Mouse (Mus musculus) C2C12 (cell line): ENCODE results near the gene Syf2. TPM values are rescaled to one million over a fixed set of nuclear protein-coding genes. Genes with fewer than 3 reads are reported as not detected.
A peak's percentile ranks its signal among the peaks of the same experiment; 100 is the strongest.

ENCODE experiments used
- H3K27me3 ChIP-seq: one replicate; pipeline ENCODE4 v1.6.1; 2011; ENCODE audit not compliant: control insufficient read depth, insufficient read depth, insufficient read length
- H3K36me3 ChIP-seq: one replicate; pipeline ENCODE4 v1.6.1; 2011; ENCODE audit not compliant: control insufficient read depth, insufficient read depth
- H3K4me3 ChIP-seq: one replicate; pipeline ENCODE4 v1.5.1; 2011; ENCODE audit warnings: mild to moderate bottlenecking, control low read depth; ENCODE audit not compliant: poor library complexity, insufficient read depth, severe bottlenecking
- H3K79me2 ChIP-seq: one replicate; pipeline ENCODE4 v1.6.1; 2011; ENCODE audit not compliant: control insufficient read depth, insufficient read depth
- H3K79me3 ChIP-seq: one replicate; pipeline ENCODE4 v1.6.1; 2011; ENCODE audit warnings: low read depth, control low read depth
- H3ac ChIP-seq: one replicate; pipeline ENCODE3; 2011; ENCODE audit warnings: low read depth; ENCODE audit not compliant: control insufficient read depth, insufficient read length
- CEBPB ChIP-seq: IDR thresholded peaks from one replicate; pipeline ENCODE4 v1.6.1; 2011; ENCODE audit warnings: low read depth, mild to moderate bottlenecking, control low read depth, moderate library complexity
- CTCF ChIP-seq: IDR thresholded peaks from one replicate; pipeline ENCODE4 v1.5.1; 2011; ENCODE audit not compliant: control insufficient read depth, insufficient read depth, insufficient read length
- FOSL1 ChIP-seq: IDR thresholded peaks from one replicate; pipeline ENCODE4 v1.8.0; 2011; ENCODE audit warnings: mild to moderate bottlenecking, low read length; ENCODE audit not compliant: poor library complexity, insufficient read depth, severe bottlenecking
- MAX ChIP-seq: IDR thresholded peaks from one replicate; pipeline ENCODE4 v1.6.1; 2011; ENCODE audit warnings: mild to moderate bottlenecking, control low read depth
- MYOD1 ChIP-seq: IDR thresholded peaks from one replicate; pipeline ENCODE4 v1.6.1; 2011; ENCODE audit warnings: low read depth; ENCODE audit not compliant: control insufficient read depth, insufficient read length
- MYOG ChIP-seq: IDR thresholded peaks from one replicate; pipeline ENCODE4 v1.6.1; 2011; ENCODE audit not compliant: control insufficient read depth, insufficient read length; ENCODE audit errors: extremely low read depth
- USF1 ChIP-seq: IDR thresholded peaks from one replicate; pipeline ENCODE4 v1.6.1; 2011; ENCODE audit warnings: low read depth, mild to moderate bottlenecking, control low read depth, moderate library complexity
- long read RNA-seq, 2 experiments: library from polyadenylated mRNA; unstranded; transcript quantifications; one replicate each; pipeline ENCODE4 v2.0.0; 2019 to 2020
- polyA plus RNA-seq: library from polyadenylated mRNA; unstranded; fragments of >200 nt; fragmentation: generic; extraction: Trizol; gene quantifications from one replicate; pipeline ENCODE4 v1.2.1, GENCODE M21; 2012; ENCODE audit warnings: missing spikeins

Gene Syf2
- polyA plus RNA-seq, result 48.6 TPM
- long read RNA-seq, experiment 1, transcript Syf2-201 (7 exons, 1,369 nt), result major isoform, 88 of 96 reads
- long read RNA-seq, experiment 1, partial matches to known transcripts, result 3 of 96 reads
- long read RNA-seq, experiment 1, other reads (novel, unspliced or antisense), result 5 of 96 reads
- long read RNA-seq, experiment 2, transcript Syf2-201 (7 exons, 1,369 nt), result major isoform, 82 of 87 reads
- long read RNA-seq, experiment 2, partial matches to known transcripts, result 0 of 87 reads
- long read RNA-seq, experiment 2, other reads (novel, unspliced or antisense), result 5 of 87 reads

DNA sequence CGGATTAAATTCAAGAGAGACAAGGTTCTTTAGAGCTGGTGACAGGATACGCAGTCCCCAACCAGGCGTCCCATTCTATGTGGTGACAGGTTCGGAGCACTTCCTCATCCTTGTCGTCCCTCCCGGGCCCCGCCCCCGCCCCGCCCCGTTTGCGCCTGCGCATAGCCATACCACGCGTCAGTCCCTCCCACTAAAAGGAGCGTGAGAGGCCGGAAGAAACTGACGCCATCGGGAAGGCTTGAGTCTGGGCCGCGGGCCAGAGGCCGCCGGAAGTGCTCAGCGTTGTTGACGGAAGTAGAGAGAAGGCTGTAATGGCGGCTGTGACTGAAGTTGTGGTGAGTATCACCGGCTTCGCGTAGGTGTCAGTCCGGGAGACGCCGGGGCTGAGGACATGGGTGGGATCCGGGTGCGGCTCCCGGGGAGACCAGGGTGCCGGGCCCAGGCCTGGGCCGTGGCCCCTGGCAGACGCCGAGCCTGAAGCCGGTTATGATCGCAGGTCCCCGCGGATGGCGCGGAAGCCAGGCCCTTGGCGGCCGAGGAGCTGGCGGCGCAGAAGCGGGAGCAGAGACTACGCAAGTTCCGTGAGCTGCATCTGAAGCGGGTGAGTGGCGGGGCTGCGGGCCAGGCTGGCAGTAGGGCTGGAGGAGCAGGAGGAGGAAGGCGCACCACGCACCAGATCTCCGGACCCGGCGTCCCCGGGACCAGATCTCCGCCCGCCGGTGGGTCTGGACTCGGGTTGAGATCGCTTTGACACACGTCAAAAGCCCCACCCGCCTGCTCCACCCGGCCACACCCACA, at the start of gene Syf2:
Syf2 (plus strand) TSS at position 215 of the 798 bp plus-strand sequence.
- Histone ChIP-seq H3K79me2 (peaks cover 41% of the 10 kb centered on the region), H3K27me3 (no peaks in the 10 kb centered on the region), H3K36me3 (peaks cover 49% of the 10 kb centered on the region), H3K4me3 (peak within 1 kb of the TSS; percentile 90), H3ac (peak within 1 kb of the TSS; percentile 94), H3K79me3 (peaks cover 11% of the 10 kb centered on the region)
- TF ChIP-seq MYOD1, result no peak
- peak; percentile 58 for TF ChIP-seq MAX

DNA sequence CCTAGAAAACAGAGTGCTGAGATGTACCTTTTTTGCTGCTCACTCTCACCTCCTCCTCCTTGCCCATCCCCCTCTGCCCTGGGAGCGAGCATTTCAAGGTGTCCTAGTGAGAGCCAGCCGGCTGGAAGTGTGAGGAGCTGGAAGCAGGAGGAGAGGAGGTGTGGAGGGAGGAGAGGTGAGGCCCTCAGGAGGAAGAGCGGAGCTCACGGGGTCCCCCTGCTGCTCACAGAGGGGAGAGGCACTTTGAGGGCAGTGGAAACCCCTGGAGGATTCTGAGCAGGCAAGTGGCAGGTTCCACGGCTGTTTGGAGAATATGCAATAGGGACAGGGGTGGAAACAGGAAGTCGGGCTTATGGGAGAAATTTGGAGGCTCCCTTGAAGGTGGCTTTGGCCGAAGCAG, 47.4 kb upstream of the Syf2 start:
- no peaks in the 10 kb centered on the region for H3K36me3 ChIP-seq
- H3K79me2 ChIP-seq, result no peaks in the 10 kb centered on the region
- no peak overlapping the region for H3ac ChIP-seq
- no peak overlapping the region for H3K4me3 ChIP-seq
- H3K79me3 ChIP-seq, result no peaks in the 10 kb centered on the region
- H3K27me3 ChIP-seq, result no peaks in the 10 kb centered on the region
- TF ChIP-seq MYOD1 (no peak), CTCF (peak; percentile 75), USF1 (no peak)

DNA sequence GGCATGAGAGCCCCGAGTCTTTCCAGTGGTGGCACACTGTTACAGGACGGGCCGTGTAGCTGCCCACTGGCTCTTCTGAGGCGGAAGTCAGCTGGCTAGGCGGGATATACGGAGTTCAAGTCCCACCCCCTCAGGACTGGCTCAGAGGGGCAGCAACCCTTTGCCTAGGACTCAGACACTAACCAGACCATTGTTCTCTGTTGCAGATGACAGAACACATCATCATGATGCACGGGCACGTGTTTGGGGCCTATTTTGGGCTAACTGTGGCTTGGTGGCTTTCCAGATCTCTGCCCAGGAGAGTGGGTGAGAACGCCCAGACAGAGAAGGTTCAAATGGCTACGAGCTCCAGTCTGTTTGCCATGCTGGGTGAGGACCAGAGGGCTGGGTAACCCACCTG, 46.9 kb upstream of the Syf2 start:
- no peaks in the 10 kb centered on the region for H3K79me3 ChIP-seq
- TF ChIP-seq MAX, result peak; percentile 27
- peak; percentile 57 for TF ChIP-seq USF1
- no peak for TF ChIP-seq CEBPB
- no peak for TF ChIP-seq FOSL1
- peak; percentile 19 for TF ChIP-seq MYOD1
- H3K4me3 ChIP-seq, result no peak overlapping the region
- no peaks in the 10 kb centered on the region for H3K27me3 ChIP-seq
- H3K79me2 ChIP-seq, result no peaks in the 10 kb centered on the region
- no peaks in the 10 kb centered on the region for H3K36me3 ChIP-seq
- H3ac ChIP-seq, result no peak overlapping the region

DNA sequence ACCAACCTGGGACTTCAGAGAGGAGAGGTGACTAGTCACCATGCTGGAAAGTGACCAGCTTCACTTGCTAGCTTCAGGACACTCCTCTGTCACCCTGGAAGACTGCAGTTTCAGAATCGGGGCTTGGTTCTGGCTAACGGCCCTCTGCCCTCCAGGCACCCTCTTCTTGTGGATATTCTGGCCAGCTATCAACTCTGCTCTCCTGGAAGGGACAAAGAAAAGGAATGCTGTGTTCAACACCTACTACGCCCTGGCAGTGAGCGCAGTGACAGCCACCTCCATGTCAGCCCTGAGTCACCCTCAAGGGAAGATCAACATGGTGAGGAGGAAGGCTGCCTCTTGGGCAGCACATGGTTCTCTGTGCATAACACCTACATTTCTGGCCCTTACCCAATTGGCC, 46.3 kb upstream of the Syf2 start:
- no peak for TF ChIP-seq MYOG
- no peak for TF ChIP-seq FOSL1
- TF ChIP-seq USF1, result no peak
- TF ChIP-seq MAX, result no peak
- no peak for TF ChIP-seq CTCF
- no peaks in the 10 kb centered on the region for H3K79me2 ChIP-seq
- H3K27me3 ChIP-seq, result no peaks in the 10 kb centered on the region
- H3K79me3 ChIP-seq, result no peaks in the 10 kb centered on the region
- no peak overlapping the region for H3K4me3 ChIP-seq
- H3K36me3 ChIP-seq, result no peaks in the 10 kb centered on the region
- H3ac ChIP-seq, result no peak overlapping the region

DNA sequence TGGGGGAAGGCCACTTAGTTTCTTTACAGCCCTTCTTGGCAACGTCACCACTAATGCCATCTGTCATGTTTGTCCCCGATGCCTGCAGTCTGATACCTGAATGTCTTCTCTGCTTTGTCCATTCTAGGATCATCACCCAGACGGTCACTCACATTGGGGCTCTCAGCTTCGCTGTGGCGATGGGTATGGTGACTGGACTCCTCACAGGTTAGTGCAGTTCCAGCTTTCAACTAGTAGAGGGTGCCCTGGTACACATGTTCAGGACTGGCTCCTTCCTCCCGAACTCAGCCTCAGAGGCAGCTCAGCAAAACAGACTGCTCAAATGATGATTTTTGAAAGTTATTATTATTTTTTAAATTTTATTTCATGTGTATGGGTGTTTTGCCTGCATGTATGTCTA, 38.6 kb upstream of the Syf2 start:
- Histone ChIP-seq H3K36me3 (peaks cover 11% of the 10 kb centered on the region), H3K27me3 (no peaks in the 10 kb centered on the region), H3ac (no peak overlapping the region), H3K4me3 (no peak overlapping the region), H3K79me3 (no peaks in the 10 kb centered on the region), H3K79me2 (no peaks in the 10 kb centered on the region)
- TF ChIP-seq CTCF, result peak; percentile 43
- no peak for TF ChIP-seq MYOG
- TF ChIP-seq MYOD1, result no peak

DNA sequence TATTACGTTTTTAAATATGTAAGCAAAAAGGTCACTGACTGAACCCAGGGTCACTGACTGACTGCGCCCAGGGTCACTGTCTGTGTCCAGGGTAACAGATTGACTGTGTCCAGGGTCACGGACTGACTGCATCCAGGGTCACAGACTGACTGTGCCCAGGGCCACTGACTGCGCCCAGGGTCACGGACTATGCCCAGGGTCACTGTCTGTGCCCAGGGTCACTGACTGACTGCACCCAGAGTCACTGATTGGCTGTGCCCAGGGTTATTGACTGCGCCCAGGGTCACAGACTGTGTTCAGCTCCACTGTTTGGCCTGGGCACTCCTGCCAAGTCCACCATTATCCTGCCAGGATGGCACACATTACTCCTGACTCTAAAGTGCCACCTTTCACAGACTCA, 33.4 kb upstream of the Syf2 start:
- TF ChIP-seq MAX, result no peak
- no peak for TF ChIP-seq CEBPB
- no peak for TF ChIP-seq MYOD1
- TF ChIP-seq CTCF, result no peak
- no peak for TF ChIP-seq MYOG
- TF ChIP-seq FOSL1, result no peak
- TF ChIP-seq USF1, result no peak
- H3K27me3 ChIP-seq, result no peaks in the 10 kb centered on the region
- H3ac ChIP-seq, result no peak overlapping the region
- H3K79me3 ChIP-seq, result no peaks in the 10 kb centered on the region
- no peak overlapping the region for H3K4me3 ChIP-seq
- H3K79me2 ChIP-seq, result no peaks in the 10 kb centered on the region
- peaks cover 22% of the 10 kb centered on the region for H3K36me3 ChIP-seq
